Comparison of ENCODE assay signal across 8 mouse cellular contexts in the genomic region with DNA sequence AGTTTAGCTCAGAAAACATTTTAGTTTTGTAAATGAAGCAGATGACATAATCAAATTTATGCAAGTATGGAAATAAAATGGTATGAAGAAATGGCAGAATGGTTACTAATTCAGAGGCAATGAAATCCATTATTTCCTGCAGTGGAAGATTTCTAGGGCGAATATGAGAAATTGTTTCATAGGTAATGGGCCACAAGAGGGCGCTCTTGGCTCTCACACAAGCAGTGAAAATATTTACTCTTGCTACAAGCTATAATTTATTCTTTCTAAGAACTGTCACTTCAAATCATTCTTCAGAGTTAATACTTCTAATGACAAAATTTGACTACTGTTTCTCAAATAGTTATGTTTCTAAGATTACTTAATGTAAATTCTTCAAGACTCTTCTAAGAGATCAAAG.
DNase-seq lines count a peak whose midpoint lies in the region; ATAC-seq and TF ChIP-seq lines count a peak whose summit lies in the region.

No protein-coding gene starts in this region.

- H3K27ac ChIP-seq in forebrain, embryonic 14.5 days (ENCODE audit: low read depth, low read length), result no peak overlapping the region
- H3K27ac ChIP-seq in forebrain, embryonic 12.5 days, result no peak overlapping the region
- no peak overlapping the region for H3K27ac ChIP-seq in lung, postnatal 0 days (ENCODE audit: low read length)
- H3K27ac ChIP-seq in thymus, adult 2 months (ENCODE audit: control insufficient read depth, insufficient read depth, low read length), result no peak overlapping the region

- peak; percentile 69 for TF ChIP-seq CTCF in lung, postnatal 0 days (IDR thresholded peaks at IDR 0.05)
- TF ChIP-seq CTCF in thymus, adult 2 months (IDR thresholded peaks at IDR 0.05; ENCODE audit: borderline replicate concordance, control insufficient read depth, extremely low read depth, insufficient read depth, low read length, poor library complexity), result no peak

- DNase-seq in forebrain, embryonic 14.5 days (ENCODE audit: low spot score), result peak; percentile 87
- DNase-seq in ovary, postnatal 36 days (ENCODE audit: low spot score), result peak; percentile 31
- DNase-seq in ovary, postnatal 10 days (ENCODE audit: low spot score), result no peak
- peak; percentile 71 to 80 for DNase-seq in cerebellum, postnatal 36 days
- DNase-seq in kidney, postnatal 25 days, result peak; percentile 43 to 87
- DNase-seq in lung, postnatal 0 days (ENCODE audit: low spot score), result peak; percentile 63
- DNase-seq in thymus, adult 2 months, result no peak

- no peak overlapping the region for H3K4me2 ChIP-seq in forebrain, embryonic 14.5 days (ENCODE audit: low read length)
- no peak overlapping the region for H3K4me2 ChIP-seq in forebrain, embryonic 12.5 days
- H3K4me2 ChIP-seq in lung, postnatal 0 days (replicated peaks; ENCODE audit: low read depth, low read length), result no peak overlapping the region

- no peak overlapping the region for H3K9ac ChIP-seq in forebrain, embryonic 14.5 days (ENCODE audit: low read length)
- no peak overlapping the region for H3K9ac ChIP-seq in forebrain, embryonic 12.5 days
- H3K9ac ChIP-seq in lung, postnatal 0 days (replicated peaks; ENCODE audit: low read depth), result no peak overlapping the region

- H3K4me3 ChIP-seq in forebrain, embryonic 14.5 days (ENCODE audit: low read depth, low read length), result no peak overlapping the region
- H3K4me3 ChIP-seq in forebrain, embryonic 12.5 days (replicated peaks), result no peak overlapping the region
- no peak overlapping the region for H3K4me3 ChIP-seq in lung, postnatal 0 days (ENCODE audit: low read depth, low read length)
- H3K4me3 ChIP-seq in thymus, adult 2 months (ENCODE audit: control insufficient read depth, insufficient read depth, low read length), result no peak overlapping the region

- TF ChIP-seq POLR2A in thymus, adult 2 months (IDR thresholded peaks at IDR 0.05; ENCODE audit: control insufficient read depth, extremely low read depth, insufficient read depth, low read length, poor library complexity), result no peak

- no peaks in the 10 kb centered on the region for H3K9me3 ChIP-seq in forebrain, embryonic 14.5 days (replicated peaks; ENCODE audit: control insufficient read depth, low read length)
- no peaks in the 10 kb centered on the region for H3K9me3 ChIP-seq in forebrain, embryonic 12.5 days
- no peaks in the 10 kb centered on the region for H3K9me3 ChIP-seq in lung, postnatal 0 days (ENCODE audit: low read length)

- TF ChIP-seq EP300 in lung, postnatal 0 days (IDR thresholded peaks at IDR 0.05), result no peak

- 3% methylated on average over 2 of the region's 2 CpGs for WGBS in forebrain, embryonic 14.5 days
- WGBS in forebrain, embryonic 12.5 days, result 6% methylated on average over 2 of the region's 2 CpGs
- WGBS in lung, postnatal 0 days, result 4% methylated on average over 2 of the region's 2 CpGs
- 7% methylated on average over 2 of the region's 2 CpGs for WGBS in thymus, adult 2 months

- no peaks in the 10 kb centered on the region for H3K36me3 ChIP-seq in forebrain, embryonic 14.5 days (ENCODE audit: control insufficient read depth, insufficient read depth, low read length)
- H3K36me3 ChIP-seq in forebrain, embryonic 12.5 days (replicated peaks), result no peaks in the 10 kb centered on the region
- H3K36me3 ChIP-seq in lung, postnatal 0 days (ENCODE audit: insufficient read depth, low read length), result no peaks in the 10 kb centered on the region
- no peaks in the 10 kb centered on the region for H3K36me3 ChIP-seq in thymus, adult 2 months (ENCODE audit: control insufficient read depth, insufficient read depth, low read length)

- ATAC-seq in forebrain, embryonic 14.5 days, result no peak
- ATAC-seq in forebrain, embryonic 12.5 days (ENCODE audit: low FRiP score), result no peak
- ATAC-seq in lung, postnatal 0 days, result no peak

- no peaks in the 10 kb centered on the region for H3K4me1 ChIP-seq in forebrain, embryonic 14.5 days (ENCODE audit: control insufficient read depth, insufficient read depth, low read length)
- H3K4me1 ChIP-seq in forebrain, embryonic 12.5 days, result no peaks in the 10 kb centered on the region
- H3K4me1 ChIP-seq in lung, postnatal 0 days (ENCODE audit: insufficient read depth, low read depth, low read length), result no peaks in the 10 kb centered on the region
- H3K4me1 ChIP-seq in thymus, adult 2 months (replicated peaks; ENCODE audit: control insufficient read depth, insufficient read depth, low read length), result no peaks in the 10 kb centered on the region

- no peaks in the 10 kb centered on the region for H3K27me3 ChIP-seq in forebrain, embryonic 14.5 days (replicated peaks; ENCODE audit: control insufficient read depth, insufficient read depth, low read length)
- no peaks in the 10 kb centered on the region for H3K27me3 ChIP-seq in forebrain, embryonic 12.5 days
- H3K27me3 ChIP-seq in lung, postnatal 0 days (replicated peaks; ENCODE audit: insufficient read depth, low read length), result no peaks in the 10 kb centered on the region
- no peaks in the 10 kb centered on the region for H3K27me3 ChIP-seq in thymus, adult 2 months (ENCODE audit: control insufficient read depth, insufficient read depth, low read length)

Comparison
In these comparisons a context has a peak if more than half of its experiments do, and no peak if none do; other contexts are left out.
1. DNase-seq: peak in forebrain, embryonic 14.5 days (single experiment), ovary, postnatal 36 days (single experiment), cerebellum, postnatal 36 days (2 of 2), kidney, postnatal 25 days (2 of 2) and lung, postnatal 0 days (single experiment); none in ovary, postnatal 10 days (single experiment) and thymus, adult 2 months (single experiment).